Mouse (Mus musculus): ENCODE measurements around the gene Zbtb14. TPM values are rescaled to one million over a fixed set of nuclear protein-coding genes. Genes with fewer than 3 reads are reported as not detected.
A peak's percentile ranks its signal among the peaks of the same experiment; 100 is the strongest.

The Zbtb14 gene
- polyA plus RNA-seq, 1 experiment from 2014 or later = 33.3 TPM

DNA sequence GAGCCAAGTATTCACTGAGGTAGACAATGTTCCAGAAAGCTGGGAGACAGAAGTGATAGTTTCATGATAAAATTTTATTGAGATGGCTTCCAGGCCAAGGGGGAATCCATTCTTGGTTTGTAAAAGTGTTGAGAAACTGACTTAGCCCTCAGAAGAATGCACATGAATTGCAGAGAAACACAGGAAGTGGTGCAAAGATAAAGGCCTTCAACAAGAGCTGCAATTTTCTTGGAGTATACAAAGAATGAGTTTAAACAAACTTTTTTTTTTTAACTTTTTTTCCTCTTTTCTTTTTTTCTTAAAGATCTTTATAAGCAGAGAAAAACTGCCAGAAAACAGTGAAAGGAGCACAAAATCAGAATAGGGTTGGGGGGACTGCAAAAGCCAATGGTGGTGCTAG lies 33.3 kb downstream of the Zbtb14 start:
- H3K9ac ChIP-seq = no peak overlapping the region
- H3K27ac ChIP-seq = no peak overlapping the region
- no peaks in the 10 kb centered on the region for H3K27me3 ChIP-seq
- no peaks in the 10 kb centered on the region for H3K9me3 ChIP-seq
- no peak for ATAC-seq (ENCODE audit: low FRiP score)
- no peaks in the 10 kb centered on the region for H3K36me3 ChIP-seq
- peak overlapping the region; percentile 77 for H3K4me3 ChIP-seq
- H3K4me1 ChIP-seq (replicated peaks) = peaks cover 14% of the 10 kb centered on the region
- H3K4me2 ChIP-seq = peak overlapping the region; percentile 67

DNA sequence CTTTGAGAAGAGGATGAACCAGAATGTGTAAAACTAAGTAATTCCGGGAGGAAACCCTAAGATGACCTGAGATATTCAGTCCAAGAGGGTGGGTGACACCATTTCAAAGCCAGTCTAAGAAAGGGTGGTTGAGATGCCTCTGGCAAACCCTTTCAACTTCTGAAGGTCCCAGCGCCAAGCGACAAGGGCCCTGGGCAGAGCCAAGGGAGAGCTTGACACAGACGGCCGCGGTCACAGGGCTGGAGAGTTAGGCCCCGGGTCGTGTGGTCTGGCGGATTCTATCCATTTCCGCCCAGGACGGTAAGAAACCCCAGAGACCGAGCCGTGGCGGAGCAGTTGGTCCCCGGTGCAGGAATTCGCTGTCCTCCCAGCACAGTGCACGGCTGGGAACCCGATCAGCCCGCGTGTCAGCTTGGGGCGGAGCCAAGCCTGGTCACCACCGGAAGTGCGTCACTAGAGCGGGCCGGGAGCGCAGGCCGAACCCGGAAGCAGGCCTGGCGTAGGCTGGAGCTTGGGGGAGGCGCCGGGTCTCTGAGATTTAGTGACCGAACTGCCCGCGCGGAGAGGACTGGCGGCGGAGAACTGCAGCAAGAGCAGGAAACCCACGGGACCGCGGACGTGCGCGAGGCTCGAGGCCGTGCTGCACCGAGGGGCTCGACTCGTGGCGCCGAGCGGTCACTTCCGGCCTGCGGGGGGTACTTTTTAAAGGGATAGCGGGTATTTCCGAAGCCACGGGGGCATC lies 34.2 kb downstream of the Zbtb14 start:
- peak; percentile 99 for ATAC-seq (ENCODE audit: low FRiP score)
- peaks cover 14% of the 10 kb centered on the region for H3K4me1 ChIP-seq (replicated peaks)
- no peaks in the 10 kb centered on the region for H3K27me3 ChIP-seq
- H3K9ac ChIP-seq = peak overlapping the region; percentile 90
- peak overlapping the region; percentile 97 for H3K27ac ChIP-seq
- under 1% methylated on average over 56 of the region's 56 CpGs for WGBS
- H3K4me2 ChIP-seq = peak overlapping the region; percentile 67
- no peaks in the 10 kb centered on the region for H3K36me3 ChIP-seq
- H3K4me3 ChIP-seq = peak overlapping the region; percentile 77
- H3K9me3 ChIP-seq = no peaks in the 10 kb centered on the region

DNA sequence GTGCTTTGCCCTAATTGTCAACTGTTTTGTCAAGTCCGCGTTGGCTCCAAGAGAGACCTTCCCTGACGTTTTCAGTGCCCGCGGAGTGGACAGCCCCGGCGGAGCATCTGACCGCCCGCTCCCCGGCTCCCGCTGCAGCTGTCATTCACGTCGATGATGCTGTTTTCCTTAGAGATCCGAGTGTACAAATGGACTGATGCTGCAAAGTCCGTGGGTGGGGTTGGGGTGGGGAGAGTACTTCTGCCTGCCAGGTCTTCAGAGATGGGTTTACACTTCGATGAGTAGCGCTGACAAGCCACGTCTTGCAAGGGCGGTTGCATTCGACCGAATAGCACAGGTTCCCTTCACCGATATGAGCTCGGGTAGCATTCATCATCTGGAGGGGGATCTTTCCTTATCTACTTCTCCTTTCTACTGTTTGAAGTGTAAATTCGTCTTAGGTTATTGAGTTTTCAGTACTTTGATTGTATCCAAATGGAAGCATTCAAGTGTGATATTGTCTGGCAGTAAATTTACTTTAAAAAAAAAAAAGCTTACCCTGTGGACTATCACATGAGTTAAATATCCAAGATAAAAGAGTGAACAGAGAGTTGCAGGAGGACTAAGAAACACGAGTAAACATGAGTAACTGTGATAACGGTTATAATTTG lies 35.0 kb downstream of the Zbtb14 start:
- H3K4me3 ChIP-seq = peak overlapping the region; percentile 77
- peak overlapping the region; percentile 67 for H3K4me2 ChIP-seq
- H3K4me1 ChIP-seq (replicated peaks) = peaks cover 14% of the 10 kb centered on the region
- peak; percentile 65 for ATAC-seq (ENCODE audit: low FRiP score)
- no peaks in the 10 kb centered on the region for H3K9me3 ChIP-seq
- H3K36me3 ChIP-seq = no peaks in the 10 kb centered on the region
- peak overlapping the region; percentile 97 for H3K27ac ChIP-seq
- H3K27me3 ChIP-seq = no peaks in the 10 kb centered on the region
- WGBS = 3% methylated on average over 26 of the region's 26 CpGs
- H3K9ac ChIP-seq = peak overlapping the region; percentile 90

- peaks cover 11% of the 10 kb centered on the region for H3K4me1 ChIP-seq (replicated peaks)
- no peaks in the 10 kb centered on the region for H3K27me3 ChIP-seq
- H3K36me3 ChIP-seq = no peaks in the 10 kb centered on the region
- no peak overlapping the region for H3K4me2 ChIP-seq
- no peak for ATAC-seq (ENCODE audit: low FRiP score)
- no peaks in the 10 kb centered on the region for H3K9me3 ChIP-seq
- H3K4me3 ChIP-seq = no peak overlapping the region
- 7% methylated on average over 1 of the region's 1 CpGs for WGBS
- no peak overlapping the region for H3K27ac ChIP-seq
- no peak overlapping the region for H3K9ac ChIP-seq
These were observed 38.7 kb downstream of the Zbtb14 start for GRCm38 (mm10) chr17:69421592-69421991.

DNA sequence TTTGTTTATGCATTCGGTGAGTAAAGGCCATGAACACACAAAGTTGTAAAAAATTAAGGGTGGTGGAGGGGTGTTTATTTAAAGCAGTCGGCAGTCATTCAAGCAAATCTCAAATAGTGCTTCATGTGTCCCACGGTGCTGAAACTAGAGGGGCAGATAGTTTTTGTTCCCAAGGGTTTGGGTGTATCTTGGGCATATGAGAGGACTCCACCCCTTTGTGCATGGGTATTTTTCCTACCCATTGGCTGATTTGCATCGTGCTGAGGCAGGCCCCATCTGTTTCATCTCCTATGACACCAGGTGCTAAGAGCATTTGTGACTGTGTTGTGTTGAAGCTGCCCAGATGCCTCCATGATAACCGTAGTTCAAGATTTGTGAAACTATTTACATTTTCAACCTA lies 55.0 kb downstream of the Zbtb14 start:
- Histone ChIP-seq H3K4me1 (replicated peaks) (peaks cover 16% of the 10 kb centered on the region), H3K9ac (no peak overlapping the region), H3K4me2 (no peak overlapping the region), H3K36me3 (no peaks in the 10 kb centered on the region), H3K4me3 (no peak overlapping the region), H3K9me3 (no peaks in the 10 kb centered on the region), H3K27ac (no peak overlapping the region), H3K27me3 (peaks cover 59% of the 10 kb centered on the region)
- 72% methylated on average over 5 of the region's 5 CpGs for whole genome bisulfite sequencing
- ATAC-seq (ENCODE audit: low FRiP score) = no peak

- H3K27me3 ChIP-seq = peaks cover 60% of the 10 kb centered on the region
These were observed 55.6 kb downstream of the Zbtb14 start for GRCm38 (mm10) chr17:69438486-69438885.

DNA sequence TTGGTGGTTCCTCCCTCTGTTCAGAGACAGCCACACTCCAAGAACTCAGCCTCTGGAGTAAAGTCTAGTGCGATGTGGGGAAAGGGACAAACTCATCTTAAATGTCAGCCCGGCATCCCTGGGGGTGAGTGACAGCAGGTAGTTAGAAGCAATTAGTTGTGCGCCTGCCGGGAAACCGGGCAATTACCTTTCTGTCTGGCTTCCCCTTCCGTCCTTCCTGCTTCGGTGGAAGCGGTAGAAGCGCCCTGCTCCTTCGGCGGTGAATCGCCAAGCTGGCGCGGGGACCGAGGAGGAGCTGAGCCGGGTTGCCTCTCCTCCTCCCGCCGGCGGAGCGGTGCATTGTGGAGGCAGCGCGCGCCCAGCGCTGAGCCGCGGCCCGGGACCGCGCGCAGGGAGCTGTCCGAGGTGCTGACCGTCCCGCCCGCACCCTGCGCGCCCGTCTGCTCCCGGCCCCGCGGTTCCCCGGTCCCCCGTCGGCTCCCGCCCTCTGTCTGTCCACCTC lies 56.2 kb downstream of the Zbtb14 start, which contains the start of gene Akain1:
TSS of gene Akain1 (plus strand) at position 337 of the 502 bp plus-strand sequence.
- Histone ChIP-seq H3K4me1 (replicated peaks) (peaks cover 16% of the 10 kb centered on the region), H3K27ac (no peak within 1 kb of the TSS), H3K36me3 (no peaks in the 10 kb centered on the region), H3K9me3 (no peaks in the 10 kb centered on the region), H3K9ac (peak within 1 kb of the TSS; percentile 72), H3K27me3 (peaks cover 60% of the 10 kb centered on the region), H3K4me3 (peak within 1 kb of the TSS; percentile 58), H3K4me2 (peak within 1 kb of the TSS; percentile 92)
- ATAC-seq (ENCODE audit: low FRiP score) = peak; percentile 90
- WGBS = under 1% methylated on average over 39 of the region's 44 CpGs

More at GRCm38 (mm10) chr17:69438486-69438885, 55.6 kb downstream of the Zbtb14 start:
- Histone ChIP-seq H3K27ac (no peak overlapping the region), H3K9me3 (no peaks in the 10 kb centered on the region), H3K4me3 (peak overlapping the region; percentile 58), H3K9ac (peak overlapping the region; percentile 72; the same call in 1 of the 2 replicates), H3K4me2 (peak overlapping the region; percentile 92), H3K4me1 (replicated peaks) (peaks cover 16% of the 10 kb centered on the region), H3K36me3 (no peaks in the 10 kb centered on the region)
- 35% methylated on average over 14 of the region's 14 CpGs for WGBS
- ATAC-seq (ENCODE audit: low FRiP score) = 0 out of 2 replicates have a peak, but pooled peaks have one; percentile 10

- Histone ChIP-seq H3K27ac (no peak overlapping the region), H3K4me1 (replicated peaks) (peaks cover 16% of the 10 kb centered on the region), H3K4me2 (peak overlapping the region; percentile 92), H3K4me3 (peak overlapping the region; percentile 58), H3K36me3 (no peaks in the 10 kb centered on the region), H3K9me3 (no peaks in the 10 kb centered on the region), H3K27me3 (peaks cover 63% of the 10 kb centered on the region), H3K9ac (peak overlapping the region; percentile 72)
- ATAC-seq (ENCODE audit: low FRiP score) = peak; percentile 73
- under 1% methylated on average over 50 of the region's 52 CpGs for WGBS
These were observed 57.0 kb downstream of the Zbtb14 start for GRCm38 (mm10) chr17:69439571-69440480.

Other genes starting within 250 kb of the Zbtb14 start
- gene Akain1, start 56.3 kb downstream of the Zbtb14 start, polyA plus RNA-seq (2015; fragmentation: Nextera tagmentation; extraction: Ambion mirVana) = 0.70 and 0.96 TPM in 2 replicates

All from hindbrain, embryonic 13.5 days (tissue).